Mouse (Mus musculus): ENCODE measurements around the gene Ranbp2.

GRCm38 (mm10) chr10:58495637-58496036 is 48.9 kb downstream of the Ranbp2 start:
- TF ChIP-seq POLR2A (IDR thresholded peaks at IDR 0.05; ENCODE audit: low read depth, low read length) (no peak), CTCF (IDR thresholded peaks at IDR 0.05; ENCODE audit: extremely low read depth, insufficient read length, insufficient replicate concordance, low read depth, low read length) (no peak)

Measured in small intestine, adult 2 months (tissue).